Mouse (Mus musculus): ENCODE data around the gene Slc26a5.

Slc26a5 gene

DNA sequence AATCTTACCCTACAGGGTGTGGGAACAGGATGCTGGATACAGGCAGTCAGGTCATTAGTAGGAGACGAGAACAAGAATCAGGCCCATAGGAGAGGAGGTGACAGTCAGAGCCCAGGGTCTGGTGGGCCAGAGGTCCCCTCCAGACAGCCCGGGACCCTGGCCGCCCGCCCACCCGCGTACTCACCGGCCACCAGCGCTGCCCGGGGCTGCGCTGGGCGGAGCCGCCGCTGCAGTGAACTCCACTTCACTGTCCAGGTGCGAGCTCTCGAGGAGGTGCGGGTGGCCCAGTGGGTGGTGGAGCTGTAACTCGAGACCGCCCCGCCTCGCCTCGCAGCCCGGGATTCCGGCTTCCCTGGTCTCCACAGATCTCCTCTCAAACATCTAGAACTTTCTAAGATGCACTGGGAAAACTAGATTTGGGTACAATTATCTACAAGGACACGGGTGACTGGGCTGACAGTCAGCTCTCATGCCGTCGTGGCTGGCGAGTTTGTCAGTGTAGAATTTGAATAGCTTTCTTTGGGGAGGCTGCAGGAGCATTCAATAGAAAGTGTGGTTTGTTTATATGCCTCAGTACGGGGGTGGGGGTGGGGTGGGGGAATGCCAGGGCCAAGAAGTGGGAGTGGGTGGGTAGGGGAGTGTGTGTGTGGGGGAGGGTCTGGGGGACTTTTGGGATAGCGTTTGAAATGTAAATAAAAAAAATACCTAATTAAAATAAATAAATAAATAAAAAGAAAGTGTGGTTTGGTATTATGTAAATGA lies at the start of gene Slc26a5:
Gene Slc26a5, minus strand, starts transcription at position 259 of the 762 bp plus-strand sequence.
- DNase-seq = peak in 1 of 2 experiments; percentile 24

DNA sequence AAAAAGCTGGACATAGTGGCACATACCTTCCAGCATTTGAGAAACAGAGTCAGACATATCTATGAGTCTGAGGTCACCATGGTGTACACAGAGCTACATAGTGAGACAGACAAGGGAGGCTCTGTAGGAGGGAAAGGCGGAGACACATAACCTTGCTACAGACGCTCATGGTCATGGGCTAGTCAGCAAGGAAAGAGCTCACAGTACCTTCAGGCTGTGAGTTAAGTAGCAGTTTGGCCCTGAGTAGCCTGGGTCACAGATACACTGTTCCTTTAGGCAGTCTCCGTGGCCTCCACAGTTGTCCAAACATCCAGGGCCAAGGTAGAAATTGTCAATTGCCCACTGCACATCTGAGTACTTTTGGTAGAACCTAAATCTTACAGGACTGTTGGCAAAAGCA lies 49.4 kb upstream of the Slc26a5 start:
- no peak for DNase-seq

DNA sequence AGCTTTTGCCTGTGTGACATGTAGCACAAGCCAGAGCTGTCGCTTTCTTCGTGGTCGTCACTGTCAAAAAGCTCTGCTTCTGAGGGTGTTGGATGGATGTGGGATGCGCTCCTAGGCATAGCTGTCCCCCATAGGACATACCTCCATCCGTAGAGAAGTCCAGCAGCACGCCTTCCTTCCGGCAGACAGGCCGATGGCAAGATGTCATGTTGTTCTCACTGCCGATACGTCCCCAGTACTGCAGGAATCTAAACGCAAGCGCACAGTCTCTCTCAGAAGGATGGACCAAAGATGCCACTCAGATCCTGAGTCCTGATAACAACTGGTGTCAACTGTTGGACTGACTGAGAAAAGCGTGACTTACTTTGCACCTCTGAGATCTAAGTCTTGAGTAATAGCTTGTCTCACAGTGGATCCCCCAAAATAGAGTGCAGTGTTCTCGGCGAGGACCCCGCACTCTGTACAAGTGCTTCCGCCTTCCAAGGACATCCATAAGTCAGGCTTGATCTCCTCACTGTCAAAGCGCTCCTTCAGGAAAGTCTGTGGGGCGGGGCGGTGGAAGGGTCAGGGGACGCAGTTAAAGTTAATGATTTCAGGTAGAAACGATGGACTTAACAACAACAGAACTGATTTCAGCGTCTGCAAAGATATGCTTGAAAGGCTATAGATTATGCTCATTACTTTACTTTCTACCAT lies 47.6 kb upstream of the Slc26a5 start:
- DNase-seq = no peak

DNA sequence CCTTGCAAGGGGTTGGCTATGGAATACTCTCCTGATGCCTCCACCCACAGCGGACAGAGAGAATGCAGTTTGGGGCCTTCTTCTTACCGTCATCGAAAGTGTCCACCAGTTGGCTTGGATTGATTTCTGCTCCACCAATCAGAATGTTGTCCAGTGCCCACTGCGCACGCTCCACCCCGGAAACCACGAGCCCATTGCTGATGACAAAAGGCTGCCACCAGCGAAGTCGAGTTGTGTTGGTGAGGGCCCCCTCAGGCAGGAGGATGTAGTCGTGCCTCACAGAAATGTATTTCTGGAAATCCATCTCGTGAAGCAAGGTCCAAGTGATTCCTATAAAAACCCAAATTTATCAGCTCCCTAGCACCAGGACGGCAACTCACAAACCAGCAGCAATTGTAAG lies 45.3 kb upstream of the Slc26a5 start:
- no peak for DNase-seq

DNA sequence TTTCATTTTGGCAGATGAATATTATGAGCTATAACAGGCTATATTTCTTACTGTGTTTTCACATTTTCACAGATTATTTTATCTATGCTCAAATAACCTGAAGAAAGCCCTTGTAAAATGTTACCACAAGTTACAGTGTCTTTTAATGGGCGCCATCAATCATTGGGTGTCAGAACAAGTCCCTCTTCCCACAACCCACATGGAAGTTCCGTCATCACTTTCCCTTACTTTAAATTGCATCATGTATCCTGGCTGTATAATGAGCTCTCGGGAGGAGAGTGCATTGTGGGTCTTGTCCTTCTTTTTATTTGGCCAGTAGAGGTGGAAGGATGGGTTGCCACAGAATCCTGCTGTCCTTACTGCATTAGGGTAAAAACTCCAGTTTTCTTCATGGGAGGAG lies 44.3 kb upstream of the Slc26a5 start:
- no peak for DNase-seq

DNA sequence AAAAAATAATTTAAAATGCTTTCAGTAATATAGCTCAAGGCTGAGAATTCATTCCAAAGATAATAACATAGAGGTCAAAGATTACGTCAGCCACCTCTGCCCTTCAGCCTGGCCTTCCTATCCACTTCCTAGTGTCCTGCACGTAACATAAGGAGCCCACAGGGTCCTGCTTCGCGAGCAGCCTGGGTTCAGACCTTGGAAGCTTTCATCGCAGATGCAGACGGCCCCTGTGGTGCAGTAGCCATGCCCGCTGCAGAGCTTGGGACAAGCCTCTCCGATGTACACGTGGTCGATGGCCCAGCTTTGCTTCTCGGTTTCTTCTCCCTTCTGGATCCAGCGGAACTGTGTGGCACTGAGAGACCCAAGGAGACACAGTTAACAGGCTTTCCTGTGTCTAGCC lies 36.0 kb upstream of the Slc26a5 start:
- DNase-seq = no peak

DNA sequence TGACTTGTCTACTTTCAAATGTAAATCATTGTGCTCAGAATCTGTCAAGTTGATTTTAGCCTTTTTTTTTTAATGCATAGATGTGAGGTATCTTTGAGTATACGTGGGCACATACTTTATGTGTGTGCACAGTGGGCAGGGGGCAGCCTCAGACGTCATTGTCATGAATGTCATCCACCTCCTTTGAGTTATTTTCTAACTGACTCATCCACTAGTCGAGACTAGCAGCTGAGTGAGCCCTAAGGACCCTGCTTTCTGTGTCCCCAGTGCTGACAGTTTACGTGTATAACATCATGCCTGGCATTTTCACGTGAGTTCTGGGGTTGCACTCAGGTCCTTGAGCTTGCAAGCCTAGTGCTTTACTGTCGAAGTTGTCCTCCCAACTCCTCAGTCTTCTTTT lies 35.5 kb upstream of the Slc26a5 start:
- no peak for DNase-seq

DNA sequence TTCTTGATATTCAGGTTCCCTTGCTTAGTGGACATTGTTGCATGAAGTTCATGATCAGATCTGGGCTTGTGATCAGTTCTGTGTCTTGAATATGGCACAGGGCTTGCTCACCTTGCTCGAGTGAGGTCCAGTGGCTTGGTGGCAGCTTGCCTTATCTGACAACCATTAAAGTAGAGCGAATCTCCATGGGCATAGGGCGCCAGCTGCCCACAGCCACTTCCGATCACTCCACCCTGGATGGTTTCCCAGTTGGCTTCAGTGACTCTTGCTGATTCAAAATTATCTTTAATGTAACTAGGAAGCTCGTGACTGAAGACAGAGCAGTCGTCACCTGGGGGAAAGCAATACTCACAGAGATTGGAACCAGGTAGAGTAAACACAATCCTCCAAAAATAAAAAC lies 33.5 kb upstream of the Slc26a5 start:
- DNase-seq = peak; percentile 58 to 62

DNA sequence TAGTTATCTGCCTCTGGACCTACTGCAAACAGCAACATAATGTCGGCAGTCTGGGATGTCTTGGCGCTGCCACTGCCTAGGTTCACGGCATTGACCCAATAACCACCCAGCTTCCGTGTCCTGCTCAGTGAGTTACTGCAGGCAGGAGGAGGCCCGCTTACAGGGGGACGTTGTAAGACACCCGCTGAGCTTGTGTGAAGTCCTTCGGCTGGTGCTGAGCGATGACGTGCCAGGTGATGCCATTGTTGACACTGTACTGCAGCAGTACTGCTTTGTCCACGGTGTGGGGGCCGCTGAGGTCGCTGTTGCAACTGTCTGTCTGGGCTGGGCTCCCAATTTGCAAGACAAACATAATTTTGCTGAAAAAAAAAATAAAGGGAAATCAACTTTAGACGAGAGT lies 31.2 kb upstream of the Slc26a5 start:
- DNase-seq = no peak

DNA sequence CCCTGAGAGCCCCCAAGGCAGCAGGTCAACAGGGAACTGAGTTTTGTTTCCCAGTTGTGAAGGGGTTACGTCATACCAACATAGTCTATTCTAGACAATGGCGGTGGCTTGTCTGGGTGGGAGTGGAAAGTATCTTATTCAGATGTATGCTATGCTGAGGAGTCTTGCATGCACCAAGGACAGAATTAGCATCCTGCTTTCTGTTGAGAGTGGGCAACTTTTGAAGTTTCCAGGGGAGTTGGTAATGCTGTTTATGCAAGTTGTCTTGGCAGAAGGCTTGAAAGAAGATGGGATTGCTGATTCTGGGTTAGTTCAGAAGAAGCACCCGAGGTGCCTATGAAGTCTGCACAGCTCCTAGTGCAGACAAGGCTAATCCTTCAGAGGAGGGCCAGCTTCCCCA lies 28.8 kb upstream of the Slc26a5 start:
- no peak for DNase-seq

DNA sequence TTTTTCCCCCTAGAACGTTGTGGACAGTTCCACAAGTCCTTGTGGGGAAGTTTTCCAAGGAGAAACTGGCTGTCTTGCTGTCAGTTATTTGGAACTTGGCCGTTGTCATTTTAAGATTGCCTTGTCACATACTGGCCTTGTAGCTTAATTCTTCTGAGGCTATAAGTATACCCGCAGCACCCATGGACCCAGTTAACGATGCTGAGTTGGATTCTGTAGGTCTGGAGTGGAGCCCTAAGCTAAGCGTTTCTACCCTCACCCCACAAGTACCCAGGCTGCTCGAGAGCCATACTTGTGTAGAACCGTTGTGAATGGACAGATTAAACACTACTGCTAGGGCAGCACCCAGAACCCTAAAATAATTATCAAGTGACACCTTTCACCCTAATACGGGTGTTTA lies 1.3 kb upstream of the Slc26a5 start:
- DNase-seq = no peak

DNA sequence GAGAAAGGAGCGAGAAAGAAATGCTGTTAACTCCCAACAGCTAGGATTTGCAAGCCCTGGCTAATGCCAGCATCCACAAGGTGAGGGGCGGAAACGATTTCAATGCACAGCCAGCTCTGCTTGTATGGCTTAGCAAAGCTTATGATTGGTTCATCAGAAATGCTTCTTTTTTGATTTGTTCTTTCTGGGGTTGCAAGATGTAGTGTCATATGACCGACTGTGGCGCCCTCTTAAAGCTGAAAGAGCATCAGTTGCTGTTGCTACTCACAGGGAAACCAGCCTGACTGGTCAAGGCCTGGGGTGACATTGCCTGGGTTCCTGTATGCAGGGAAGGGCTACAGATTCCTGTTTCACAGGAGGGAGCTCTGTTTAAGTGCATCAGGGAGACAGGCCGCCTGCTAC lies 908 bp upstream of the Slc26a5 start:
- peak; percentile 20 to 33 for DNase-seq

DNA sequence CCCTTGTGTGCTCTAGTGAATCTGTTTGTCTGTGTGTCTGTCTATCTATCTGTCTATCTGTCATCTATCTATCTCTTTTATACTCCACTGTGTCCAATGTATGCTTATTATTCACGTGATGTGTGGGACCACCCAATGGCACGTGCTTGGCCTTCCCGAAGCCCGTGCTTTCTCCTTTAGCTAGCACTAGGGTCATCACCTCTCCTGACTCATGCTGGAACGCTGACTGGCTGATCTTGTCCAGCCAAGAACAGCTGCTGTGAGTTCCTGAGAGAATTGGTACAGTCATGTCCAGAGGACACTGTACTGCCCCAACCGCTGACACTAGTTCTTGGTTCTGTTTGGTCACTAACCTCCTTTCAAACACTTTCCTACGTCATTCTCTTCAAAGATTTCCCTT lies 6.8 kb downstream of the Slc26a5 start:
- no peak for DNase-seq

DNA sequence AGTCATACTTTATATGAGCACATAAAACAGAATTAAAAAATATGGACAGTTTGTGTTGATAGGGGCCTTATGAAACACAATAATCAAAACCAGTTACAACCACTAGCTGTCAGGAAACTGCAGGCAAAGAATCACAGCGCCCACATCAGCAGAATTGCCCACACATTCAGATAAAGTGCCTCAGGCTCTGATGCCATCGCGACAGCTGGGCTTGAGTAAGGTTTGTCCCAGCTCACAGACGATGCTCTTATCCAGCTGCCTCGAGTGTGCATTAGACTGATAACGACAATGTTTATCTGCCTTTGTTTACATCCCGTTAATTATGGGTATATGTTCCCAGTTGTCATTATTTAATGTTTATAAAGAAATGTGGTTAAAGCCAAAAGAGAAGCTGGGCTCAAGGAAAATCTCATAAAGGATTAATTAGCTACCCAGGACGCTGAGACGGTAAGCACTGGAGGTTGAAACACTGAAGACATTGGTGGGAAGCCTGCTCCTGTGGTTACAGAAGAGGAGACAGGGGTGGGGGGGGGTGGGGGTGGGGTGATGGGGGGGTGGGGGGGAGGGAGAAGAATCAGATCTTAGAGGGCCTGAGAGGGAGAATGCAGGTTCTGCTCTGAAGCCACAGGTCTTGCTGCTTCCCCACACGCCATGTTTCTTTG lies 13.6 kb downstream of the Slc26a5 start:
- no peak for DNase-seq

DNA sequence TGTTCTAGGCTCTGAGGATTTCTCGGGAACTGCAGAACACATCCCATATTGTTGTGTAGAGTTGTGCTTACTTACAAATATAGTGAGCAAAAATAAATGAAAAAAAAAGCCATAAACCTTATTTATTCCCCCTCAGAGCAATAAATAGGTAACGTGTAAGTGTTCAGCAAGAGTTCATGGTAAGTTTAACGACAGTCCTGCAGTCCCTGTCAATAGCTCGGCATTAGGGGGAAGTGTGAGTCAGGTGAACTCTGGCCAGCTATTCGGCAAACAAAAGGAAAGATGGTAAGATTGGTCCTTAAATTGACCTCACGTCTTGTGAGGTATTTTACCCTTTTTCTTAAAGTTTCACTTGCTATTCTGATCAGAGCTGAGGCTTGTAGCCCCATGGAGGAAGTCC lies 18.0 kb downstream of the Slc26a5 start:
- no peak for DNase-seq

DNA sequence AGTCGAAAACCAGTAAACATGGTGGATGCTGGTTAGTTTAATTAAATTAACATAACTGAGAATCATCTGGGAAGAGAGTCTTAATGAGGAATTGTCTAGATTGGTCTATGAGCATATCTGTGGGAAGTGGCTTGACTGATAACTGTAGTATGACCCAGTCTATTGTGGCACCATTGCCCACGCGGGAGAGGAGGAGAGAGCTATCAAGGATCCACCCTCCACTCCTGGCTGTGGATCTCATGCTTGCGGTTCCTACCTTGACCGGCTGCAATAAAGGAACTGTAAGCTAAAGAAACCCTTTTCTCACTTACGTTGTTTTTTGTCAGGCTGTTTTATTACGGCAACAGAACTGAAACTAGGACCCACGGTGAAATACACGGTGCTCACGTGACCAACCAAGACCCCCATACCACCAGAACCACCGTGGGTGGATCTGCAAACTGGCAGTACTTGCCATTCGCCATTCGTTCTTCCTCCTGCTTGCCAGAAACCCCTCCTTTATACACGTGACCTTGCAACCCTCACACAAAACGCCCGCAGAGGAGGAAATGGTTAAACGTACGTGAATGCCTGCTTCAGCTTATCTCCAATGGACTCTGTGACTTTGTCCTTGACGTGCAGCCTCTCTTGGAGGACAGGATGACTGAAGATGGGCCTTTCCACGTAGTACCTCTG lies 18.7 kb downstream of the Slc26a5 start:
- DNase-seq = no peak

DNA sequence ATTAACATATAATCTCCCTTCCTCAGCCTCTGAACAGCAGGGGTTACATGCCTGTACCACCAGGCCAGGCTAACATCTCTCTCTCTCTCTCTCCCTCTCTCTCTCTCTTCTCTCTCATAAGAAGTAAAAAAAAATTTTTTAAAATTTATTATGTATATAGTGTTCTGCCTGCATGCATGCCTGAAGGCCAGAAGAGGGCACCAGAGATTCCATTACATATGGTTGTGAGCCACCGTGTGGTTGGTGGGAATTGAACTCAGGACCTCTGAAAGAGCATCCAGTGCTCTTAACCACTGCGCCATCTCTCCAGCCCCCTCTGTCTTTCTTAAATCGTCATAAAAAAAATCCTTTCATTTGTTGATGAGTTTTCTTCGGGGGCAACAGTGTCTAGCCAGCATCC lies 20.7 kb downstream of the Slc26a5 start:
- no peak for DNase-seq

DNA sequence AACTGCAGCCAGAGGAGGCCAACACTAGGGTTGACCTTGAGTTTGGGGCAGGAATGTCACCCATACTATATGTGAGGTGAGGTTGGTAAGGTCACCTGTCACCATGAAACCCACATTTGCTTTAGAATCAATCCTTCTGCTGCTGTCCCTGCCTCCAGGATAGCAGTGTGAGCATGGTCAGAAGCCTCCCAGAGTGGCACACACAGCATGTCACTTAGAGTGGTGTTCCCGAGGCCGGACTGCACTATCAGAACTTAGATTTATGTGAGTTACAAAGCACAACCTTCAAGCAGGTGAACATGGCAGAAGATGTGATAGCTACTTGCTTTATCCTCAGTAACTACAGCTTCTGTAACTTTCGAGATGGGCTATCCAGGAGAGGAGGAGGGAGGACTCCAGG lies 33.6 kb downstream of the Slc26a5 start:
- DNase-seq = no peak

DNA sequence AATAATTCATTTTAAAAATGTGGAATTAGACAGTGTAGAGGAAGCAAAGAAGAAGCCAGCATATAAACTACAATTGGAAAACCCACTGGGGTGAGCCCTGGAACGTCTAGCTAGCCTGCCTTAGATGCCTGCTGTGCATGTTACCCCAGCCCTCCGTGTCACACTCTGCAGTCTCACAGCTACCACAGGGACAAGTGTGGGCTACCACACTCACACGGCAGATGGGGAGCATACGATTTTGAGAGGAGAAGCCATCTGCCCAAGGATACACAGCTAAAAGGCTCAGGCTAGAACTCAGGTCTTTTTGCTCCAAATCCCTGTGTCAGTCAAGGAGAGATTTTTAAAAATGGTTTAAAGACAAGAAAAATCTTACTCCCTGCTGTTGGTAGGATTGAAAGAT lies 36.5 kb downstream of the Slc26a5 start:
- DNase-seq = no peak

DNA sequence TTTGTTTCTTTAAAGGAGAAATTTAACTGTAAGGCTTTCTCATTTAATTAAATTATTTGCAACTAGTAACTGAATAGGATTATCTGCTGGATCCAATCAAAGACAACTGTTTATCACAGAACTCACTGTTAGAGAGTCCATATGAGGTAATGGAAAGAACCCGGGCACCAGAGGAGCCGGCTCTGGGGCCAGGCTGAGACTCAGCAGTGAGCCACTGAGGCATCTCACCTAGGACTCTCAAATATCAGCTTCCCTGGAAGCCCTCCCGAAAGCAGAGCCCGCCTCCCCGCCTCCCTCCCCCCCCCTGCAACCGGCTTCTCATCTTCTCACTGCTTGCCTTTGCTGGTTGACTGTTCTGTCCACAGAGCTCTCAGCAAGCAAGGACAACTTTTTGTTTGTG lies 37.8 kb downstream of the Slc26a5 start:
- no peak for DNase-seq

DNA sequence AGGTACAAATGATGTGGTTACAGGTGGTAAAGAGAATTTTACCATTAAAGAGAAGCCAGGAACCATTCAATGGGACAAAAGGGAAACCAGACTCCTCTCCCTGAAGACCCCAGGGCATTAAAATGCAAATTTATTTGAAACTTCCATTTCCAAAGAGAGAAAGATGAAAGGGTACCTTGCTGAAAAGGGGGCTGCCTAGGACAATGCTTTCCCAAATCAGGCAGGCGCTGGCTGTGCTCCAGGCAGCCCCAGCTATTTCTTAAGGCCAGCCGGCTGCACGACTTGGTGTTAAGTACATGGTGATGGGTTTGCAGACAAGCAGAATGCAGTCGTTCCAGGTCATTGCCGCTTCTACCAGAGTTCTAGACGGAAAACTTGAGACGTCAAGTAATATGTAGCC lies 39.0 kb downstream of the Slc26a5 start:
- DNase-seq = no peak

DNA sequence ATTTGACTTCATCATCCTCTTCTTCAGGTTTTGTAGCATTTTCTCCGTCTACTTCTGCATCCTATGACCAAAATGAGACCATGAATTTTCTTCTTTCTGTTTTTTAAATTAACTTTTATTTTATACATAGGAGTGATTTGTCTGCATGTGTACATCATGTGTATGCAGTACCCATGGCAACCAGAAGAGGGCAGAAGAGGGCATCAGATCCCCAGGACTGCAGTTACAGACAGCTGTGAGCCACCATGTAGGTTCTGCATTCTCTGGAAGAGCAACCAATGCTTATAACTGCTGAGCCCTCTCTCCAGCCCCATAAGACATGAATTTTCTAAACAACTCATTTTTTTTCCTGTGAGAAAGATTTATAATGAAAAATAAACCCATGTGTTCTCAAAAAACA lies 51.4 kb downstream of the Slc26a5 start:
- peak in 1 of 2 experiments; percentile 19 for DNase-seq

DNA sequence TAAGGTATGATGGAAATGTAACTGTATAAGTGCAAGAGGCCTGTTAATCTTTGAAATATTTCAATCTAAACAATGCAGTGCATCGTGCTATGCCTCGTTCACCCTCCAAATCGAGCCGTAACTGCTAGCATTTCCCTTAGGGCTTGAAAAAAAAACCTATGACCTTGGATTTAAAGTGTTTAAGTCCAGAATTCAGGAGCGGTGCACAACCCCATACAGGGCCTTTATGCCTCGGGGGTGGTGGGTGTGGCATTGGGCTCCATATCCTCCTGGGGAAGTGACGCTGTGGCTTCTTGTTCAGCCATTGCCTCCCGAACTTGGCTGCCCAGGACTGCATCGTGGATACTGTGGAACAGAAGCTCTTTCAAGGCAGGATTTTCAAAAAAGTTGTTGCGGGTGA lies 54.5 kb downstream of the Slc26a5 start:
- no peak for DNase-seq

DNA sequence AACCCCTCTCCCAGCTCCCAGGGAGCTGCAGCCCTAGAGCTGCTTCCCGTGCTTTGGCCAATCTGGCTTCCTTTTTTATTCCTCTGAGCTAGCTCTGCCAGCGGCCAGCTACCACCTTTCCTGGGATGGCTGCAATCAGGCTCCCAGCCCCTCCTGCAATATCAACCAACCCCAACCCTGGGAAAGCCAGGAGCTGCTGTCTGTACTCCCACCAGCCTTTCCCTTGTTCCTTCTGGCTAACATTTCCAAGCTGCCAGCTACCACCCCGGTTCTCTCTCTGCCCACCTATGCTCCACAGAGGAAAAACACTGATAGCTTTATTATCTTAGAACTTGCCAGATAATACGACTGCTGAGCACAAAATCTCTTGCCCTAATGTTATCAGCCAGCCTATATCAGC lies 60.6 kb downstream of the Slc26a5 start:
- DNase-seq = no peak
